Mouse (Mus musculus) heart, postnatal 25 days (tissue): ENCODE measurements around the gene Cyp2a22. TPM values are rescaled to one million over a fixed set of nuclear protein-coding genes. Genes with fewer than 3 reads are reported as not detected.
"Not testable (repeated sequence)": the region's sequence is repeated elsewhere in the genome, so short reads cannot be mapped to it uniquely, and the experiment has no call there.

Source experiments
- DNase-seq: peaks from one replicate; pipeline ENCODE4 v3.0.0; 2022; ENCODE audit warnings: low spot score
- intact Hi-C: fragments of 180-260 bp; cut with DNase I; formaldehyde crosslinking; loops from one replicate; pipeline ENCODE4 v1.15.1; 2025
- total RNA-seq, 2 experiments: library from RNA; stranded (reverse); gene quantifications; 2 replicates each; pipeline ENCODE4 v1.2.3; 2021

The Cyp2a22 gene
- total RNA-seq = not detected

- intact Hi-C loops = no loop called here
- no peak for DNase-seq
Measured at GRCm38 (mm10) chr7:26939262-26939661, at the start of gene Cyp2a22. Gene Cyp2a22 (minus strand): TSS chr7:26939384.

- intact Hi-C loops = not testable (repeated sequence)
Measured at GRCm38 (mm10) chr7:26983151-26983550, 44.0 kb upstream of the Cyp2a22 start.

GRCm38 (mm10) chr7:26982551-26982950 is 43.4 kb upstream of the Cyp2a22 start:
- intact Hi-C loops = no loop called here
- no peak for DNase-seq

More at GRCm38 (mm10) chr7:26983151-26983550, 44.0 kb upstream of the Cyp2a22 start:
- DNase-seq = not testable (repeated sequence)

DNA sequence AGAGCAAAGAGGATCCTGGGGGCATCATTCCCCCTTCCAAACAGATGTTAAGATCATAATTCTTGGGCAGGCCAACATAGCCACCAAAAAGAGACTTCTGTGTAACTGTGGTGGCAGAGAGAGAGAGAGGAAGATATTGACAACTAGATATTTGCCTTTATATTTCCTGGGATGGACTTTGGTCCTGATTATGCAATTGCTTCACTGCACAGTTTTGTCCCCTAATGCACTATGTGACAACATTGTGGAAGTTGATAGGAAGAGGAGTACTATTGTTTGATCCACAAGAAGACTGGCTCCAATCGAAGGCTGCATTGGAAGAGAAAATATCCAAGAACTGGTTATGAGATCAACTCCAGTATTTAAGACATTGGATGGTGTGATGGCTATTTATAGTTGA is 42.8 kb upstream of the Cyp2a22 start:
- intact Hi-C loops, DNase-seq: not testable (repeated sequence)

- DNase-seq, intact Hi-C loops: not testable (repeated sequence)
Measured at GRCm38 (mm10) chr7:26981464-26981863, 42.3 kb upstream of the Cyp2a22 start.

DNA sequence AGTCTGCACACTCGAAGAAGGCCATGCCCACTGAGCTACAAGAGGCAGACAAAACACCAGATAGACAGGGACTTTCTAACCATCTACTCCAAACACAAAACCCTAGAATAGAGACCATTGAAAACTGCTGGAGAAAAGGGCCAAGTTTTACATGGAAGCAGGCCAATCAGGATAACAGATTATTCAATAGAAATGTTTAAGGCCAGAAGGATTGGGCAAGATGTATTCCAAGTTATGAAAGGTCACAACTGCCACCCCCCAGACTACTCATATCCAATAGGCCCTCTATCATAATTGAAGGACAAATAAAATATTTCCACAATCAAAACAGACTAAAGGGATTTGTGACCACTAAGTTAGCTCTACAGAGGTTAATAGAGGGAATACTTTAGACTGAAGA is 23.2 kb upstream of the Cyp2a22 start:
- intact Hi-C loops, DNase-seq: not testable (repeated sequence)

DNA sequence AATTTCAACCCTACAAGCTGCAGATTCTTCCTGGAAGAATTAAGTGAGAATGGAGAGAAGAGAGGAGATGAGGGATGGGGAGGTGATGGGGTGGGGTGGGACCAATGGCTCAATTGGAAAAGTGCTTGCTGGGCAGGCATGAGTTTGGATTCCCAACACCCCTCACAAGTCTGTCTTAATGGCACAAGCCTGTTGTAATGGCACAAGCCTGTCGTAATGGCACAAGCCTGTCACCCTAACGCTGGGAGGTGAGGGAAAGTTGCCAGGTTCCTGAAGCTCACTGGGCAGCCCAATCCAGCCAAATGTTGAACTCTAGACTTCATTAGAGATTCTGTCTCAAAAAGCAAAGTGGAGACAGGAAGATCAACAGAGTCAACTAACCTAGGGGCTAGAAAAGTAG is 14.1 kb upstream of the Cyp2a22 start:
- intact Hi-C loops, DNase-seq: not testable (repeated sequence)

- intact Hi-C loops, DNase-seq: not testable (repeated sequence)
Measured at GRCm38 (mm10) chr7:26952671-26953070, 13.5 kb upstream of the Cyp2a22 start.

DNA sequence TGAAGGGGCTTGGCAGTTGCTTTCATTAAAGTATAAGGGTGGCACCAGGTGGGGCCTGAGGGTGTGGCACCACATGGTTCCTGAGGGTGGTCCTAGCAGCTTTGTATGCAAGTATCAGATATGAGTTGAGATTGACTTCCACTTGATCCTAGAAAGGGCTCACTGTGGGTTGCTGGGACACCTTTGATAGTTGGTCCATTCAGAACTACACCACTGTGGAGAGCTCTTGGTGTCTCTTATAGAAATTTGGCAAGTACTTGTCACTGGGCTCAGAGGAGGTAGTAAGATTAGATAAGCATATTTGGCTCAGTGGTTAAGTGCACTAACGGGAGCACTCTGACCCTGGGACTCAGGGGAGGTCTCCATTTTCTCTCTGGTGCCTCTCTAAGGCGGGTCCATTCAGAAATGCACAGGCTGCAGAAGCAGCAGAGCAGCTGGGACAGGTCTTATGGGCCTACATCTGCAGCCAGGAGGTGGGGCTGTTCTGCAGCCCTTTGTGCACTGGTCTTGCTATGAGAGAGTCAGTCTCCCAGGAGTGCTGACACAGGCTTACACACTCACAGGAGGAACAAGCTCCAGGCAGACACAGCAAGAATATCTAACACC is 2.2 kb upstream of the Cyp2a22 start:
- intact Hi-C loops, DNase-seq: not testable (repeated sequence)

- DNase-seq, intact Hi-C loops: not testable (repeated sequence)
Measured at GRCm38 (mm10) chr7:26917114-26917513, 22.1 kb downstream of the Cyp2a22 start.

Other genes starting within 250 kb of the Cyp2a22 start
- not detected for gene Cyp2b19, start 182.2 kb downstream of the Cyp2a22 start, total RNA-seq
- not detected for gene Cyp2g1, start 130.5 kb downstream of the Cyp2a22 start, total RNA-seq
- gene Cyp2a5, start 104.1 kb downstream of the Cyp2a22 start, total RNA-seq = not detected
- not detected for gene Cyp2a12, start 89.7 kb upstream of the Cyp2a22 start, total RNA-seq
- under 1 TPM; 0.34 to 0.45 TPM for gene Cyp2f2, start 180.5 kb upstream of the Cyp2a22 start, total RNA-seq
- not detected for gene Cyp2t4, start 214.3 kb upstream of the Cyp2a22 start, total RNA-seq
- gene Egln2, start 227.4 kb upstream of the Cyp2a22 start, total RNA-seq = 10 to 100 TPM; 60.6 to 61.7 TPM
- gene Rab4b, start 239.5 kb upstream of the Cyp2a22 start, total RNA-seq = 10 to 100 TPM; 12.0 to 13.7 TPM
- gene Gm21983, start 241.7 kb upstream of the Cyp2a22 start, total RNA-seq = not detected
- gene Mia, start 241.8 kb upstream of the Cyp2a22 start, total RNA-seq = not detected